Mouse (Mus musculus) neural tube, embryonic 12.5 days (tissue): ENCODE measurements around the gene Mettl22. TPM values are rescaled to one million over a fixed set of nuclear protein-coding genes. Genes with fewer than 3 reads are reported as not detected.

ENCODE experiments used
- ATAC-seq: fragments of 200-750 bp; cut with Nextera tagmentation; 2 replicates; pipeline ENCODE4 v1.8.0; 2017; ENCODE audit warnings: low read depth, mild to moderate bottlenecking, moderate TSS enrichment, moderate library complexity; ENCODE audit not compliant: low FRiP score
- H3K27ac ChIP-seq: fragments of 300-500 bp; sonication (generic); 2 replicates; pipeline ENCODE4 v1.5.1; 2016
- H3K27me3 ChIP-seq: fragments of 300-500 bp; sonication (generic); replicated peaks from 2 replicates; pipeline ENCODE4 v1.6.1; 2016; ENCODE audit warnings: mild to moderate bottlenecking
- H3K36me3 ChIP-seq: fragments of 300-500 bp; sonication (generic); 2 replicates; pipeline ENCODE4 v1.6.1; 2016; ENCODE audit warnings: mild to moderate bottlenecking
- H3K4me1 ChIP-seq: fragments of 300-500 bp; sonication (generic); 2 replicates; pipeline ENCODE4 v1.6.1; 2016
- H3K4me2 ChIP-seq: fragments of 300-500 bp; sonication (generic); replicated peaks from 2 replicates; pipeline ENCODE4 v1.6.1; 2016; ENCODE audit warnings: mild to moderate bottlenecking
- H3K4me3 ChIP-seq: fragments of 300-500 bp; sonication (generic); 2 replicates; pipeline ENCODE4 v1.5.1; 2016
- H3K9ac ChIP-seq: fragments of 300-500 bp; sonication (generic); 2 replicates; pipeline ENCODE4 v1.6.1; 2016; ENCODE audit warnings: mild to moderate bottlenecking
- H3K9me3 ChIP-seq: fragments of 300-500 bp; sonication (generic); 2 replicates; pipeline ENCODE4 v1.6.1; 2016; ENCODE audit warnings: mild to moderate bottlenecking
- WGBS: fragments of 180-500 bp; shearing (Covaris S2); methylation state at CpG from one replicate; pipeline ENCODE4 v1.1.7; 2016; 5-methylcytosine and 5-hydroxymethylcytosine counted together
- polyA plus RNA-seq: library from polyadenylated mRNA; unstranded; fragments of >200 nt; fragmentation: Nextera tagmentation; extraction: Ambion mirVana; gene quantifications from 2 replicates; pipeline ENCODE4 v1.2.1, GENCODE M21; 2016

The Mettl22 gene
- polyA plus RNA-seq, 1 experiment from 2014 or later, result 25.6 TPM

GRCm38 (mm10) chr16:8534466-8535200, 64.0 kb downstream of the Mettl22 start:
- no peak for ATAC-seq
- H3K36me3 ChIP-seq, result peaks cover 6% of the 10 kb centered on the region
- H3K4me3 ChIP-seq, result no peak overlapping the region
- H3K9me3 ChIP-seq, result no peaks in the 10 kb centered on the region
- H3K9ac ChIP-seq, result no peak overlapping the region
- WGBS, result 84% methylated on average over 11 of the region's 11 CpGs
- no peak overlapping the region for H3K4me2 ChIP-seq
- H3K27me3 ChIP-seq, result peaks cover 17% of the 10 kb centered on the region; the same call in 1 of the 2 replicates
- no peak overlapping the region for H3K27ac ChIP-seq
- peaks cover 28% of the 10 kb centered on the region for H3K4me1 ChIP-seq

GRCm38 (mm10) chr16:8535411-8535810, 64.8 kb downstream of the Mettl22 start:
- Histone ChIP-seq H3K4me2 (no peak overlapping the region), H3K36me3 (peaks cover 4% of the 10 kb centered on the region), H3K27ac (no peak overlapping the region), H3K9ac (no peak overlapping the region), H3K4me1 (peaks cover 35% of the 10 kb centered on the region), H3K9me3 (no peaks in the 10 kb centered on the region), H3K4me3 (no peak overlapping the region), H3K27me3 (peaks cover 17% of the 10 kb centered on the region; the same call in 1 of the 2 replicates)
- no peak for ATAC-seq
- WGBS, result 80% methylated on average over 6 of the region's 6 CpGs

GRCm38 (mm10) chr16:8539150-8539865, 68.7 kb downstream of the Mettl22 start:
- no peak overlapping the region for H3K9ac ChIP-seq
- ATAC-seq, result peak; percentile 93
- H3K4me2 ChIP-seq, result peak overlapping the region; percentile 44
- H3K4me1 ChIP-seq, result peaks cover 44% of the 10 kb centered on the region
- H3K9me3 ChIP-seq, result no peaks in the 10 kb centered on the region
- WGBS, result 16% methylated on average over 9 of the region's 9 CpGs
- peaks cover 17% of the 10 kb centered on the region; the same call in 1 of the 2 replicates for H3K27me3 ChIP-seq
- H3K27ac ChIP-seq, result peak overlapping the region; percentile 72
- H3K4me3 ChIP-seq, result peak overlapping the region; percentile 13; the same call in 1 of the 2 replicates
- H3K36me3 ChIP-seq, result 0 out of 2 replicates have a peak, but pooled peaks cover 4% of the 10 kb centered on the region

Other genes starting within 250 kb of the Mettl22 start
- not detected in 2 replicates for gene Tmem114, start 45.7 kb upstream of the Mettl22 start, polyA plus RNA-seq
- 105 and 112 TPM in 2 replicates for gene Abat, start 42.6 kb downstream of the Mettl22 start, polyA plus RNA-seq
- 47.3 and 49.3 TPM in 2 replicates for gene Pmm2, start 166.9 kb downstream of the Mettl22 start, polyA plus RNA-seq
- 22.7 and 24.2 TPM in 2 replicates for gene Tmem186, start 166.9 kb downstream of the Mettl22 start, polyA plus RNA-seq
- 254 and 261 TPM in 2 replicates for gene Carhsp1, start 201.4 kb downstream of the Mettl22 start, polyA plus RNA-seq
- not detected in 2 replicates for gene Gm5767, start 210.0 kb downstream of the Mettl22 start, polyA plus RNA-seq